Mouse (Mus musculus): Measurements from ENCODE around the gene Tmem242.

DNA sequence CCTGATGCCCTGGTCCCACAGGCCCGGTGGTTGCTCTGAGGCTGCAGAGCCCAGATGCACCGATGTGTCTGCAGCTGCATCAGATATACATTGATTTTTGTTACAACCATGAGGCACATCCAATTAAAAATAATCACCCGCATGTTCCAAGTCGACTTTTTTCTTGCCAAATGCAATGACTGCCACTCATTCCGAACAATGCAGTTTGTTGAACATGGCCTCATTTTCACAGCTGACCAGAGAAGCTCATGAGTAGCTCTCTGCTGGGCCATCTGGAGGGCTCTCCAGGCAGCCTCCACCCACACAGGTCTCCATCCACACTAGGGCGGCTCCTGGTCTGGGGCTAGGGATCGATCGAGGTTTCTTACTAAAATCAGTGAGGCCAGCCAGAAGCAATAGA lies 67.1 kb downstream of the Tmem242 start:
- no peak for TF ChIP-seq CTCF (IDR thresholded peaks at IDR 0.05; ENCODE audit: insufficient read depth, low read depth, low read length)
- TF ChIP-seq POLR2A (IDR thresholded peaks at IDR 0.05; ENCODE audit: insufficient read depth, low read depth, low read length): no peak

Measured in olfactory bulb, adult 2 months (tissue).